Mouse (Mus musculus): ENCODE results near the gene Rfc5. TPM values are rescaled to one million over a fixed set of nuclear protein-coding genes. Genes with fewer than 3 reads are reported as not detected.
"Not testable (repeated sequence)": the region's sequence is repeated elsewhere in the genome, so short reads cannot be mapped to it uniquely, and the experiment has no call there.

The Rfc5 gene
- polyA plus RNA-seq, 1 experiment from 2014 or later = 64.3 TPM

GRCm38 (mm10) chr5:117345432-117345976 is 43.3 kb downstream of the Rfc5 start:
- Histone ChIP-seq H3K27me3 (replicated peaks) (no peaks in the 10 kb centered on the region), H3K4me2 (no peak overlapping the region), H3K9me3 (0 out of 2 replicates have a peak, but pooled peaks cover 4% of the 10 kb centered on the region), H3K27ac (replicated peaks) (no peak overlapping the region), H3K4me3 (no peak overlapping the region), H3K4me1 (no peaks in the 10 kb centered on the region), H3K9ac (no peak overlapping the region), H3K36me3 (peaks cover 59% of the 10 kb centered on the region)
- WGBS = 77% methylated on average over 5 of the region's 5 CpGs
- no peak for ATAC-seq (ENCODE audit: extremely low read depth, insufficient number of reproducible peaks, low FRiP score, low TSS enrichment)

GRCm38 (mm10) chr5:117344496-117344895 is 44.4 kb downstream of the Rfc5 start:
- H3K27ac ChIP-seq (replicated peaks); ATAC-seq (ENCODE audit: extremely low read depth, insufficient number of reproducible peaks, low FRiP score, low TSS enrichment); H3K4me2 ChIP-seq; H3K9me3 ChIP-seq; H3K4me3 ChIP-seq; H3K27me3 ChIP-seq (replicated peaks); H3K9ac ChIP-seq; H3K4me1 ChIP-seq: not testable (repeated sequence)
- peaks cover 58% of the 10 kb centered on the region for H3K36me3 ChIP-seq
- 84% methylated on average over 5 of the region's 5 CpGs for WGBS

GRCm38 (mm10) chr5:117341896-117342295 is 47.0 kb downstream of the Rfc5 start:
- ATAC-seq (ENCODE audit: extremely low read depth, insufficient number of reproducible peaks, low FRiP score, low TSS enrichment) = no peak
- Histone ChIP-seq H3K4me1 (no peaks in the 10 kb centered on the region), H3K27me3 (replicated peaks) (no peaks in the 10 kb centered on the region), H3K9me3 (peaks cover 1% of the 10 kb centered on the region; the same call in 1 of the 2 replicates), H3K27ac (replicated peaks) (no peak overlapping the region), H3K4me2 (no peak overlapping the region), H3K4me3 (no peak overlapping the region), H3K36me3 (peaks cover 60% of the 10 kb centered on the region), H3K9ac (no peak overlapping the region)
- WGBS = 71% methylated on average over 6 of the region's 6 CpGs

- WGBS = 78% methylated on average over 6 of the region's 6 CpGs
- Histone ChIP-seq H3K4me3 (no peak overlapping the region), H3K9ac (no peak overlapping the region), H3K27ac (replicated peaks) (no peak overlapping the region), H3K36me3 (peaks cover 67% of the 10 kb centered on the region), H3K27me3 (replicated peaks) (no peaks in the 10 kb centered on the region), H3K9me3 (peaks cover 3% of the 10 kb centered on the region; the same call in 1 of the 2 replicates), H3K4me1 (no peaks in the 10 kb centered on the region), H3K4me2 (no peak overlapping the region)
- ATAC-seq (ENCODE audit: extremely low read depth, insufficient number of reproducible peaks, low FRiP score, low TSS enrichment) = no peak
Measured at GRCm38 (mm10) chr5:117340081-117340480, 48.8 kb downstream of the Rfc5 start.

- Histone ChIP-seq H3K36me3 (peaks cover 60% of the 10 kb centered on the region), H3K4me2 (no peak overlapping the region), H3K9ac (no peak overlapping the region), H3K27ac (replicated peaks) (no peak overlapping the region), H3K9me3 (peaks cover 3% of the 10 kb centered on the region; the same call in 1 of the 2 replicates), H3K27me3 (replicated peaks) (no peaks in the 10 kb centered on the region), H3K4me1 (no peaks in the 10 kb centered on the region), H3K4me3 (no peak overlapping the region)
- no peak for ATAC-seq (ENCODE audit: extremely low read depth, insufficient number of reproducible peaks, low FRiP score, low TSS enrichment)
- WGBS = 72% methylated on average over 8 of the region's 8 CpGs
Measured at GRCm38 (mm10) chr5:117338503-117338902, 50.3 kb downstream of the Rfc5 start.

GRCm38 (mm10) chr5:117337999-117338398 is 50.8 kb downstream of the Rfc5 start:
- Histone ChIP-seq H3K27me3 (replicated peaks) (no peaks in the 10 kb centered on the region), H3K4me2 (no peak overlapping the region), H3K27ac (replicated peaks) (no peak overlapping the region), H3K4me3 (no peak overlapping the region), H3K9ac (no peak overlapping the region), H3K36me3 (peaks cover 56% of the 10 kb centered on the region), H3K9me3 (peaks cover 3% of the 10 kb centered on the region; the same call in 1 of the 2 replicates), H3K4me1 (no peaks in the 10 kb centered on the region)
- whole genome bisulfite sequencing = 85% methylated on average over 10 of the region's 10 CpGs
- no peak for ATAC-seq (ENCODE audit: extremely low read depth, insufficient number of reproducible peaks, low FRiP score, low TSS enrichment)

GRCm38 (mm10) chr5:117330457-117330856 is 58.4 kb downstream of the Rfc5 start:
- no peak overlapping the region for H3K27ac ChIP-seq (replicated peaks)
- H3K9ac ChIP-seq = no peak overlapping the region
- ATAC-seq (ENCODE audit: extremely low read depth, insufficient number of reproducible peaks, low FRiP score, low TSS enrichment) = no peak
- no peak overlapping the region for H3K4me2 ChIP-seq
- WGBS = 75% methylated on average over 7 of the region's 7 CpGs
- H3K27me3 ChIP-seq (replicated peaks) = no peaks in the 10 kb centered on the region
- H3K9me3 ChIP-seq = no peaks in the 10 kb centered on the region; the same call in 1 of the 2 replicates
- peaks cover 12% of the 10 kb centered on the region for H3K36me3 ChIP-seq
- H3K4me3 ChIP-seq = no peak overlapping the region
- no peaks in the 10 kb centered on the region for H3K4me1 ChIP-seq

Other genes with a start within 250 kb of the Rfc5 start
- 576 and 649 TPM in 2 replicates for gene Pebp1, start 101.4 kb downstream of the Rfc5 start, polyA plus RNA-seq (2015; fragmentation: Nextera tagmentation; extraction: Ambion mirVana)
- gene Vsig10, start 70.0 kb downstream of the Rfc5 start, polyA plus RNA-seq (2015; fragmentation: Nextera tagmentation; extraction: Ambion mirVana) = 7.6 and 8.1 TPM in 2 replicates
- 74.2 and 79.3 TPM in 2 replicates for gene Wsb2, start 31.7 kb downstream of the Rfc5 start, polyA plus RNA-seq (2015; fragmentation: Nextera tagmentation; extraction: Ambion mirVana)
- 0.07 and 0.13 TPM in 2 replicates for gene Ksr2, start 25.0 kb upstream of the Rfc5 start, polyA plus RNA-seq (2015; fragmentation: Nextera tagmentation; extraction: Ambion mirVana)